Mouse (Mus musculus) induced T-regulatory cell, adult 2 months (primary cell): ENCODE results near the gene Birc6.
"Not testable (repeated sequence)": the region's sequence is repeated elsewhere in the genome, so short reads cannot be mapped to it uniquely, and the experiment has no call there.

Source experiments
- DNase-seq: peaks from one replicate; pipeline ENCODE4 v3.0.0-alpha.2; 2012; ENCODE audit warnings: low read depth

Birc6 gene

GRCm38 (mm10) chr17:74559891-74560290 lies 31.8 kb downstream of the Birc6 start:
- no peak for DNase-seq

GRCm38 (mm10) chr17:74564151-74564550 lies 36.1 kb downstream of the Birc6 start:
- no peak for DNase-seq

- DNase-seq = no peak
These were observed 41.1 kb downstream of the Birc6 start for GRCm38 (mm10) chr17:74569219-74569618.

- no peak for DNase-seq
These were observed 42.5 kb downstream of the Birc6 start for GRCm38 (mm10) chr17:74570585-74570984.

GRCm38 (mm10) chr17:74577173-74577572 lies 49.1 kb downstream of the Birc6 start:
- no peak for DNase-seq

GRCm38 (mm10) chr17:74579586-74579985 lies 51.5 kb downstream of the Birc6 start:
- DNase-seq = no peak

GRCm38 (mm10) chr17:74580738-74581137 lies 52.6 kb downstream of the Birc6 start:
- DNase-seq = no peak

- no peak for DNase-seq
These were observed 58.7 kb downstream of the Birc6 start for GRCm38 (mm10) chr17:74586768-74587167.

- DNase-seq = no peak
These were observed 70.8 kb downstream of the Birc6 start for GRCm38 (mm10) chr17:74598908-74599307.

GRCm38 (mm10) chr17:74599396-74599795 lies 71.3 kb downstream of the Birc6 start:
- no peak for DNase-seq

GRCm38 (mm10) chr17:74601201-74601600 lies 73.1 kb downstream of the Birc6 start:
- no peak for DNase-seq

GRCm38 (mm10) chr17:74630798-74631197 lies 102.7 kb downstream of the Birc6 start:
- no peak for DNase-seq

- DNase-seq = no peak
These were observed 114.3 kb downstream of the Birc6 start for GRCm38 (mm10) chr17:74642445-74642844.

- DNase-seq = no peak
These were observed 130.3 kb downstream of the Birc6 start for GRCm38 (mm10) chr17:74658362-74658761.

- DNase-seq = peak; percentile 19
These were observed 139.9 kb downstream of the Birc6 start for GRCm38 (mm10) chr17:74668010-74668409.

- DNase-seq = no peak
These were observed 141.9 kb downstream of the Birc6 start for GRCm38 (mm10) chr17:74670031-74670430.

GRCm38 (mm10) chr17:74672446-74672845 lies 144.4 kb downstream of the Birc6 start:
- no peak for DNase-seq

- peak; percentile 80 for DNase-seq
These were observed 145.2 kb downstream of the Birc6 start for GRCm38 (mm10) chr17:74673251-74673650.

GRCm38 (mm10) chr17:74678061-74678460 lies 150.0 kb downstream of the Birc6 start:
- no peak for DNase-seq

GRCm38 (mm10) chr17:74684927-74685326 lies 156.8 kb downstream of the Birc6 start:
- no peak for DNase-seq

- no peak for DNase-seq
These were observed 160.5 kb downstream of the Birc6 start for GRCm38 (mm10) chr17:74688555-74688954.

- DNase-seq = no peak
These were observed 161.3 kb downstream of the Birc6 start for GRCm38 (mm10) chr17:74689406-74689805.

- not testable (repeated sequence) for DNase-seq
These were observed 173.6 kb downstream of the Birc6 start for GRCm38 (mm10) chr17:74701661-74702060.

GRCm38 (mm10) chr17:74705480-74705879 lies 177.4 kb downstream of the Birc6 start:
- no peak for DNase-seq

GRCm38 (mm10) chr17:74706593-74706992 lies 178.5 kb downstream of the Birc6 start:
- DNase-seq = no peak
